24 mouse cellular contexts compared by ENCODE assay signal in the genomic region with DNA sequence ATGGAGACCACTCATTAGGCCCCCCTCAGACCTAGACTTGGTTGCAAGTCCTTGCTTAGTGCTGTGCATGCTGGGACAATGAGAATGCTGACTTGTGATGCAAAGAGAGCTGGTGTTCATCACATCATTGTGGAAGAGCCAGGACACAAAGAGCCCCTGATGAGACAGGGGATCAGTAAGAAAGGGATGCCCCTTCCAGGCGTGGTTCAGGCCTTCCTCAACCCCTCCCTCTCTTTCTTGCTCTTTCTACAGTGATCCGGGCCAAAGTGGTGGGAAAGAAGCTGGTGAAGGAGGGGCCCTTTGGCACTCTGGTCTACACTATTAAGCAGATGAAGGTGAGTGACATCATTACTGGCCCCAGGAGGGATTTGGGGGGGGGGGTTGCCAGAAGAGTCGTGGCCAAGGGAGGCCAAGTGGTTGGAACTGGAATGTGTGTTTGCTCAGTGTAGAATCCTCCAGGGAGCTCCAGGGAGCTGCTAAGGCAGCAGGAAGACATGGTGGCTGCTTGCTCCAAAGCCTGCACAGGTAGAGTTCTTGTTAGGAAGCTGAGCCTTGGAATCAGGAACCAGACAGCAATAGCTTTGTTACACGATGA. TPM values are rescaled to one million over a fixed set of nuclear protein-coding genes. Genes with fewer than 3 reads are reported as not detected.
DNase-seq lines count a peak whose midpoint lies in the region; ATAC-seq and TF ChIP-seq lines count a peak whose summit lies in the region.
"Had no signal": no experiment of that assay in that cellular context is flagged by ENCODE, and none has a peak within 500 bp of the region (broad histone marks: within the 10 kb centered on the region; RNA-seq: fewer than 3 reads in every experiment).

No protein-coding gene starts in this region.

- peak overlapping the region; percentile 95 for H3K27ac ChIP-seq in gastrocnemius, adult 2 months
- peak overlapping the region; percentile 88 for H3K27ac ChIP-seq in kidney, adult 2 months (ENCODE audit: insufficient read depth, low read depth, low read length)
- H3K27ac ChIP-seq in ES-E14 (ENCODE audit: insufficient read depth, low read depth, low read length, poor library complexity, severe bottlenecking), result no peak overlapping the region
- H3K27ac ChIP-seq in embryonic fibroblast, embryonic 13.5 days (ENCODE audit: insufficient read depth, low read length), result peak overlapping the region; percentile 72; the same call in 1 of the 2 replicates
- H3K27ac ChIP-seq in forebrain, embryonic 12.5 days, result no peak overlapping the region
- H3K27ac ChIP-seq: embryonic facial prominence, embryonic 10.5 days; forebrain, embryonic 13.5 days; limb, embryonic 12.5 days; liver, embryonic 12.5 days; lung, embryonic 15.5 days; midbrain, embryonic 12.5 days had no signal

- no peak for TF ChIP-seq CTCF in gastrocnemius, adult 2 months (IDR thresholded peaks at IDR 0.05)
- TF ChIP-seq CTCF in kidney, adult 2 months (conservative IDR thresholded peaks at IDR 0.05; ENCODE audit: insufficient read depth, insufficient read length, low read depth, low read length), result no peak
- no peak for TF ChIP-seq CTCF in embryonic fibroblast, embryonic 13.5 days (IDR thresholded peaks at IDR 0.05; ENCODE audit: borderline replicate concordance, insufficient read depth, low read length)

- intact Hi-C loops in gastrocnemius, adult 2 months (cut with DNase I), result loop anchor here (2.0 kb wide), 1 partner anchor 15 kb away; no protein-coding TSS in a partner anchor
- intact Hi-C loops in gastrocnemius, postnatal 36 days (cut with DNase I), result no loop called here

- 0 out of 2 replicates have a peak overlapping the region, but pooled peaks have one; percentile 0 for H3K4me3 ChIP-seq in gastrocnemius, adult 2 months
- H3K4me3 ChIP-seq in kidney, adult 2 months (ENCODE audit: insufficient read depth, low read depth, low read length), result no peak overlapping the region
- H3K4me3 ChIP-seq in ES-E14 (ENCODE audit: insufficient read depth in 1 of 2, low read depth in 1 of 2, low read length in 2 of 2, poor library complexity in 1 of 2, severe bottlenecking in 1 of 2), result no peak overlapping the region
- H3K4me3 ChIP-seq in embryonic fibroblast, embryonic 13.5 days (ENCODE audit: insufficient read depth, low read length), result no peak overlapping the region
- no peak overlapping the region for H3K4me3 ChIP-seq in forebrain, embryonic 12.5 days (replicated peaks)
- H3K4me3 ChIP-seq: embryonic facial prominence, embryonic 10.5 days; forebrain, embryonic 13.5 days; limb, embryonic 12.5 days; liver, embryonic 12.5 days; lung, embryonic 15.5 days; midbrain, embryonic 12.5 days had no signal

- no peaks in the 10 kb centered on the region for H3K27me3 ChIP-seq in kidney, adult 2 months (replicated peaks; ENCODE audit: control insufficient read depth, insufficient read depth, low read length)
- no peaks in the 10 kb centered on the region for H3K27me3 ChIP-seq in forebrain, embryonic 12.5 days
- H3K27me3 ChIP-seq: CH12.LX; forebrain, embryonic 13.5 days; limb, embryonic 12.5 days; lung, embryonic 15.5 days; midbrain, embryonic 12.5 days had no signal

- DNase-seq in gastrocnemius, adult 2 months, result no peak
- DNase-seq in gastrocnemius, postnatal 36 days, result no peak
- no peak for DNase-seq in kidney, adult 2 months
- DNase-seq in kidney, adult 11 months, result no peak
- DNase-seq in ES-E14 (ENCODE audit: low read depth, low spot score), result peak; percentile 37
- no peak for DNase-seq in spleen, postnatal 14 days (ENCODE audit: low spot score in 2 of 2)
- DNase-seq: cerebellum, adult 8-10 months; gastrocnemius, postnatal 10 days; heart, postnatal 14 days; right cerebral cortex, adult 18-20 months; thymus, adult 18-20 months; thymus, postnatal 4 days had no signal

- H3K36me3 ChIP-seq in kidney, adult 2 months (ENCODE audit: control insufficient read depth, insufficient read depth, low read length), result peaks cover 8% of the 10 kb centered on the region
- no peaks in the 10 kb centered on the region for H3K36me3 ChIP-seq in ES-E14 (ENCODE audit: control insufficient read depth, insufficient read depth, low read length, poor library complexity, severe bottlenecking)
- no peaks in the 10 kb centered on the region for H3K36me3 ChIP-seq in forebrain, embryonic 12.5 days (replicated peaks)
- H3K36me3 ChIP-seq: embryonic facial prominence, embryonic 10.5 days; liver, embryonic 12.5 days; lung, embryonic 15.5 days; midbrain, embryonic 12.5 days had no signal

- no peak for ATAC-seq in forebrain, embryonic 12.5 days (ENCODE audit: low FRiP score)
- ATAC-seq: forebrain, embryonic 13.5 days; hindbrain, embryonic 16.5 days; intestine, postnatal 0 days; liver, embryonic 12.5 days had no signal

- no peak overlapping the region for H3K4me2 ChIP-seq in forebrain, embryonic 12.5 days
- H3K4me2 ChIP-seq: forebrain, embryonic 13.5 days; limb, embryonic 12.5 days; liver, embryonic 12.5 days; lung, embryonic 15.5 days; midbrain, embryonic 12.5 days had no signal

- 38% methylated on average over 4 of the region's 4 CpGs for WGBS in kidney, adult 2 months
- WGBS in forebrain, embryonic 12.5 days, result 38% methylated on average over 4 of the region's 4 CpGs

- no peaks in the 10 kb centered on the region for H3K9me3 ChIP-seq in ES-E14 (ENCODE audit: control insufficient read depth, insufficient read depth, low read depth, low read length)
- H3K9me3 ChIP-seq in forebrain, embryonic 12.5 days, result no peaks in the 10 kb centered on the region
- H3K9me3 ChIP-seq: embryonic facial prominence, embryonic 10.5 days; forebrain, embryonic 13.5 days; limb, embryonic 12.5 days; liver, embryonic 12.5 days; lung, embryonic 15.5 days; midbrain, embryonic 12.5 days had no signal

- H3K4me1 ChIP-seq in kidney, adult 2 months (ENCODE audit: control insufficient read depth, insufficient read depth, low read length), result peaks cover 74% of the 10 kb centered on the region
- H3K4me1 ChIP-seq in ES-E14 (ENCODE audit: control insufficient read depth in 2 of 2, insufficient read depth in 2 of 2, low read length in 2 of 2, poor library complexity in 1 of 2), result peaks cover 16 to 33% of the 10 kb centered on the region in 2 experiments; a peak in 3 of 4 replicates
- peaks cover 37% of the 10 kb centered on the region for H3K4me1 ChIP-seq in embryonic fibroblast, embryonic 13.5 days (ENCODE audit: control insufficient read depth, insufficient read depth, low read length)
- peaks cover 23% of the 10 kb centered on the region for H3K4me1 ChIP-seq in forebrain, embryonic 12.5 days

- in situ Hi-C loops in ES-E14 (cut with MboI; ENCODE audit: low sequenced_read_pairs in 2 of 2, unreplicated experiment in 2 of 2), result no loop called here

- no peak overlapping the region for H3K9ac ChIP-seq in ES-E14 (ENCODE audit: insufficient read depth, low read depth, low read length, poor library complexity, severe bottlenecking)
- no peak overlapping the region for H3K9ac ChIP-seq in forebrain, embryonic 12.5 days
- H3K9ac ChIP-seq: forebrain, embryonic 13.5 days; limb, embryonic 12.5 days; liver, embryonic 12.5 days; lung, embryonic 15.5 days; midbrain, embryonic 12.5 days had no signal

- no peak for TF ChIP-seq POLR2A in kidney, adult 2 months (IDR thresholded peaks at IDR 0.05; ENCODE audit: low read depth, low read length)
- TF ChIP-seq POLR2A in embryonic fibroblast, embryonic 13.5 days (IDR thresholded peaks at IDR 0.05; ENCODE audit: low read depth, low read length), result no peak

TF ChIP-seq in ES-E14, 5 proteins besides CTCF, POLR2A, EP300 and RAD21:
- TF ChIP-seq HCFC1 (IDR thresholded peaks at IDR 0.05; ENCODE audit: borderline replicate concordance, insufficient read depth, low read length) (no peak), MAFK (IDR thresholded peaks at IDR 0.05; ENCODE audit: insufficient read depth, low read depth, low read length) (no peak), CHD2 (IDR thresholded peaks at IDR 0.05; ENCODE audit: low read depth, low read length) (no peak), ZNF384 (IDR thresholded peaks at IDR 0.05; ENCODE audit: low read depth, low read length) (no peak), ZC3H11A (IDR thresholded peaks at IDR 0.05; ENCODE audit: borderline replicate concordance, low read depth, low read length) (no peak)

RNA-seq across cellular contexts. Expression of a gene that starts 38.0 kb away (rescaled TPM):
- total RNA-seq in gastrocnemius, adult 2 months (2021), result 10 to 100 TPM; 71.5 to 81.6 TPM
- 10 to 100 TPM; 51.7 to 59.6 TPM for total RNA-seq in gastrocnemius, postnatal 36 days (2021)
- polyA plus RNA-seq in kidney, adult 2 months (2012; rRNA removed), result 609 and 859 TPM in 2 replicates
- 10.7 and 28.8 TPM in 2 replicates for total RNA-seq in ES-E14 (2012; rRNA removed)
- 657 and 704 TPM in 2 replicates for polyA plus RNA-seq in embryonic fibroblast, embryonic 13.5 days (2011; ENCODE audit: insufficient read length, low read depth, missing spikeins)
- 17.9 and 18.0 TPM in 2 replicates for polyA plus RNA-seq in forebrain, embryonic 12.5 days (2016; fragmentation: Nextera tagmentation; extraction: Ambion mirVana)
- total RNA-seq: monocyte, adult 5-6 weeks had no signal

Comparison
In these comparisons a context has a peak if more than half of its experiments do, and no peak if none do; other contexts are left out.
1. H3K27ac ChIP-seq: peak in gastrocnemius, adult 2 months (single experiment), kidney, adult 2 months (single experiment) and embryonic fibroblast, embryonic 13.5 days (single experiment); none in ES-E14 (single experiment) and forebrain, embryonic 12.5 days (single experiment).